Mouse (Mus musculus) CH12.LX (cell line): ENCODE results near the gene Yipf1. TPM values are rescaled to one million over a fixed set of nuclear protein-coding genes. Genes with fewer than 3 reads are reported as not detected.

ENCODE experiments used
- DNase-seq: peaks from one replicate; pipeline ENCODE4 v3.0.0-alpha.2; 2013; ENCODE audit errors: extremely low read depth
- H3K27ac ChIP-seq: 2 replicates; pipeline ENCODE4 v1.5.1; 2012; ENCODE audit warnings: low read depth, mild to moderate bottlenecking, control low read depth, moderate library complexity; ENCODE audit not compliant: insufficient read depth
- H3K27me3 ChIP-seq: replicated peaks from 2 replicates; pipeline ENCODE3; 2012; ENCODE audit warnings: inconsistent platforms
- H3K36me3 ChIP-seq, 2 experiments: replicated peaks in 1 of 2; 2 replicates each; pipeline versions ENCODE3 to v1.6.1; 2012; ENCODE audit warnings: inconsistent platforms in 1 of 2, low read length in 1 of 2, mild to moderate bottlenecking in 1 of 2, mixed read lengths in 1 of 2, moderate library complexity in 1 of 2; ENCODE audit not compliant: control insufficient read depth in 1 of 2, insufficient read depth in 1 of 2
- H3K4me1 ChIP-seq, 2 experiments: 2 replicates each; pipeline ENCODE4 v1.6.1; 2012; ENCODE audit warnings: inconsistent platforms in 1 of 2, moderate library complexity in 1 of 2; ENCODE audit not compliant: insufficient read depth in 2 of 2, control insufficient read depth in 1 of 2
- H3K4me2 ChIP-seq: 2 replicates; pipeline ENCODE4 v1.6.1; 2012; ENCODE audit warnings: low read depth, mild to moderate bottlenecking, control low read depth; ENCODE audit not compliant: poor library complexity, insufficient read depth, severe bottlenecking
- H3K4me3 ChIP-seq, 3 experiments: fragments of 150-350 bp in 1 of 3; sonication (generic) in 1 of 3; replicated peaks in 1 of 3; 2 replicates each; pipeline versions ENCODE3 to v1.5.1; 2011 to 2012; ENCODE audit warnings: low read depth in 2 of 3, low read length in 2 of 3, mild to moderate bottlenecking in 2 of 3, moderate library complexity in 2 of 3, control low read depth in 1 of 3, improper control_type of control experiment in 1 of 3, inconsistent platforms in 1 of 3, mixed read lengths in 1 of 3; ENCODE audit not compliant: poor library complexity in 1 of 3
- H3K79me2 ChIP-seq: replicated peaks from 2 replicates; pipeline ENCODE4 v1.6.1; 2012; ENCODE audit warnings: mild to moderate bottlenecking, moderate library complexity; ENCODE audit not compliant: control insufficient read depth, poor library complexity, insufficient read depth, severe bottlenecking; ENCODE audit errors: extremely low read depth
- H3K9ac ChIP-seq: 2 replicates; pipeline ENCODE4 v1.6.1; 2012; ENCODE audit warnings: low read depth, mild to moderate bottlenecking, control low read depth, moderate library complexity; ENCODE audit not compliant: insufficient read depth
- H3K9me3 ChIP-seq: replicated peaks from 2 replicates; pipeline ENCODE3; 2012; ENCODE audit warnings: low read length, inconsistent platforms, mixed read lengths
- CHD1 ChIP-seq: IDR thresholded peaks from 2 replicates; pipeline ENCODE4 v1.6.1; 2012; ENCODE audit warnings: low read depth, low read length, improper control_type of control experiment, inconsistent platforms
- EP300 ChIP-seq: IDR thresholded peaks from 2 replicates; pipeline ENCODE4 v1.6.1; 2011; ENCODE audit warnings: low read length, improper control_type of control experiment
- HCFC1 ChIP-seq: IDR thresholded peaks from 2 replicates; pipeline ENCODE4 v1.6.1; 2012; ENCODE audit warnings: low read depth, mild to moderate bottlenecking, inconsistent platforms, low read length, improper control_type of control experiment
- IRF4 ChIP-seq: IDR thresholded peaks from 2 replicates; pipeline ENCODE4 v1.6.1; 2014; ENCODE audit warnings: low read depth, mild to moderate bottlenecking, inconsistent platforms, low read length, improper control_type of control experiment
- JUN ChIP-seq: IDR thresholded peaks from 2 replicates; pipeline ENCODE4 v1.6.1; 2011; ENCODE audit warnings: low read depth, mild to moderate bottlenecking, low read length, improper control_type of control experiment, moderate library complexity; ENCODE audit not compliant: insufficient read depth
- MAX ChIP-seq: IDR thresholded peaks from 2 replicates; pipeline ENCODE4 v1.6.1; 2011; ENCODE audit warnings: low read length, improper control_type of control experiment
- MAZ ChIP-seq: IDR thresholded peaks from 2 replicates; pipeline ENCODE4 v1.6.1; 2012; ENCODE audit warnings: low read depth, mild to moderate bottlenecking, inconsistent platforms, low read length, improper control_type of control experiment, moderate library complexity
- MEF2A ChIP-seq: IDR thresholded peaks from 2 replicates; pipeline ENCODE4 v1.6.1; 2014; ENCODE audit warnings: low read depth, mild to moderate bottlenecking, inconsistent platforms, low read length, improper control_type of control experiment, borderline replicate concordance
- MXI1 ChIP-seq: IDR thresholded peaks from 2 replicates; pipeline ENCODE4 v1.6.1; 2011; ENCODE audit warnings: mild to moderate bottlenecking, low read depth, low read length, improper control_type of control experiment
- NELFE ChIP-seq: IDR thresholded peaks from 2 replicates; pipeline ENCODE4 v1.6.1; 2011; ENCODE audit warnings: low read depth, low read length, improper control_type of control experiment
- POLR2AphosphoS2 ChIP-seq: IDR thresholded peaks from 2 replicates; pipeline ENCODE4 v1.6.1; 2011; ENCODE audit warnings: low read depth, low read length, improper control_type of control experiment
- RCOR1 ChIP-seq: conservative IDR thresholded peaks from 2 replicates; pipeline ENCODE4 v1.6.1; 2012; ENCODE audit warnings: low read depth, mild to moderate bottlenecking, inconsistent platforms, low read length, improper control_type of control experiment
- TBP ChIP-seq: conservative IDR thresholded peaks from 2 replicates; pipeline ENCODE4 v1.6.1; 2011; ENCODE audit warnings: low read depth, low read length, improper control_type of control experiment
- TCF12 ChIP-seq: IDR thresholded peaks from 2 replicates; pipeline ENCODE4 v1.6.1; 2014; ENCODE audit warnings: low read depth, mild to moderate bottlenecking, inconsistent platforms, low read length, improper control_type of control experiment
- USF1 ChIP-seq: IDR thresholded peaks from 2 replicates; pipeline ENCODE4 v1.6.1; 2014; ENCODE audit warnings: low read depth, mild to moderate bottlenecking, inconsistent platforms, low read length, improper control_type of control experiment
- ZKSCAN1 ChIP-seq: IDR thresholded peaks from 2 replicates; pipeline ENCODE4 v1.6.1; 2012; ENCODE audit warnings: low read depth, inconsistent platforms, low read length, improper control_type of control experiment, borderline replicate concordance
- dilution Hi-C: fragments of 300-500 bp; cut with MboI; formaldehyde crosslinking; loops from 2 replicates; pipeline ENCODE4 v1.14.3; 2020; ENCODE audit warnings: low sequenced_read_pairs; ENCODE audit not compliant: extremely low pct_unique_long_range_greater_than_20kb, extremely low pct_ligation_motif_present
- in situ Hi-C: fragments of 300-500 bp; cut with MboI; formaldehyde crosslinking; loops from 3 replicates; pipeline ENCODE4 v1.14.3; 2019; ENCODE audit warnings: low sequenced_read_pairs, low pct_ligation_motif_present, low pct_unique_long_range_greater_than_20kb, mixed read lengths
- polyA plus RNA-seq: library from polyadenylated mRNA; unstranded; fragments of >175 nt; gene quantifications from 2 replicates; pipeline ENCODE4 v1.2.1, GENCODE M21; 2012; ENCODE audit warnings: low read depth; ENCODE audit not compliant: insufficient read length
- total RNA-seq, 2 experiments: library from RNA; depleted of rRNA; stranded (reverse); fragments of 300-350 nt in 1 of 2; fragments of >200 nt in 1 of 2; gene quantifications; 2 replicates each; pipeline ENCODE4 v1.2.3; 2012 to 2014

Gene Yipf1
- total and polyA plus RNA-seq, 3 experiments = 47.2 to 60.5 (median 52.8) TPM

DNA sequence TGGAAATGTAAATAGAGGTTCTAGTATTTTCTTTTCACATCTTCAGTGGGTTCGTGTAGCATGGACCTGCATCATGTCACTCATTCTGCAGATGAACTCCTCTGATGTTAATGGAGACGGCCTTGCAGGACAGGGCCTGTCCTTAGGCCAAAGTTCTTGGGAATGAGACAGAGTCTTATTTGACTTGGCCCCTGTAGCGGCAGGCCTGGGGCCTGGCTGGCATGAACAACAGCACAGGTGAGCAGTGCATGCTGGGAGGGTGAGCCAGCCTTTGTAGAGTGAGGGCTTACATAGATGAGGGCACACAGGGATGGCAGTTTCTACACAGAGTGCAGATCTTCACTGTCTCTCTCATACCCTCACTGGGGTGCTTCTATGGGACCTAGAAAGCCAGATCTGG is 39.4 kb downstream of the Yipf1 start:
- Histone ChIP-seq H3K27ac (no peak overlapping the region), H3K36me3 (peaks cover 17 to 74% of the 10 kb centered on the region in 2 experiments), H3K79me2 (no peaks in the 10 kb centered on the region), H3K9me3 (peaks cover 3% of the 10 kb centered on the region), H3K4me3 (no peak overlapping the region), H3K4me1 (peaks cover 0 to 21% of the 10 kb centered on the region in 2 experiments; a peak in 2 of 4 replicates), H3K27me3 (no peaks in the 10 kb centered on the region), H3K4me2 (no peak overlapping the region), H3K9ac (no peak overlapping the region)
- DNase-seq = no peak
- dilution Hi-C loops = no loop called here
- TF ChIP-seq HCFC1 (no peak), ZKSCAN1 (no peak), RCOR1 (no peak), JUN (no peak), MAX (no peak), NELFE (no peak), POLR2AphosphoS2 (no peak), TBP (no peak)
- in situ Hi-C loops = no loop called here

DNA sequence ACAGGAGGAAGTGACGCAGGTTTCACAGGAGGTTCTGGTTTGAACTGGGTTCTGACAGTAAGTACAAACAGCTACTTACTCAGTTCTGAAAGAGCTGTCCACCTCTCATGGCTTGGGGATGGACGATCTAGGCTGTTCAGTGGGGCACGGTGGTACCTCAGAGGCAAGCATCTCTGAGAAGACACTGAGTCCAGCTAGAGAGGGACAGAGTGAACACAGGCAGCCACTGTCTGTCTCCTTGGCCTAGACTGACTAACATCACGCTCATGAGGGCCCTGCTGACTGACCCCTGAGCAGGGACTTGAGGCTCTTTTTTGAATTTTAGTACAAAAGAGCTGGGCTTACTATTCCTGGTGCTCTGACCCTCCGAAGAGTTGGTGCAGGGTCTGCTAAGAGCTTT is 40.0 kb downstream of the Yipf1 start:
- Histone ChIP-seq H3K4me1 (peaks cover 0 to 16% of the 10 kb centered on the region in 2 experiments; a peak in 1 of 4 replicates), H3K4me2 (no peak overlapping the region), H3K9me3 (peaks cover 3% of the 10 kb centered on the region), H3K9ac (no peak overlapping the region), H3K36me3 (peaks cover 17 to 75% of the 10 kb centered on the region in 2 experiments), H3K4me3 (no peak overlapping the region), H3K27me3 (no peaks in the 10 kb centered on the region), H3K27ac (no peak overlapping the region), H3K79me2 (no peaks in the 10 kb centered on the region)
- dilution Hi-C loops (no loop called here), in situ Hi-C loops (no loop called here)
- TF ChIP-seq TCF12 (no peak), MEF2A (no peak), HCFC1 (no peak), EP300 (no peak), IRF4 (no peak), USF1 (no peak), MAZ (no peak), ZKSCAN1 (no peak), MXI1 (no peak), CHD1 (no peak)
- DNase-seq = no peak
